Mouse (Mus musculus): ENCODE results near the gene Gm10217. TPM values are rescaled to one million over a fixed set of nuclear protein-coding genes. Genes with fewer than 3 reads are reported as not detected.

Gene Gm10217
- not detected for polyA plus RNA-seq (2017; shearing (Covaris generic))

GRCm38 (mm10) chr8:9863951-9864350 is at the start of gene Gm10217:
TSS of gene Gm10217 (plus strand) at chr8:9864251.

Other genes with a start within 250 kb of the Gm10217 start
- not detected for gene Fam155a, start 93.1 kb upstream of the Gm10217 start, polyA plus RNA-seq (2017; shearing (Covaris generic))
- 6.5 TPM for gene Lig4, start 113.4 kb downstream of the Gm10217 start, polyA plus RNA-seq (2017; shearing (Covaris generic))
- 2.0 TPM for gene Abhd13, start 113.5 kb downstream of the Gm10217 start, polyA plus RNA-seq (2017; shearing (Covaris generic))
- gene Tnfsf13b, start 142.2 kb downstream of the Gm10217 start, polyA plus RNA-seq (2017; shearing (Covaris generic)), result 4.3 TPM